Mouse (Mus musculus): ENCODE measurements around the gene Slc25a39.
A peak's percentile ranks its signal among the peaks of the same experiment; 100 is the strongest.
"Not testable (repeated sequence)": the region's sequence is repeated elsewhere in the genome, so short reads cannot be mapped to it uniquely, and the experiment has no call there.

The Slc25a39 gene

DNA sequence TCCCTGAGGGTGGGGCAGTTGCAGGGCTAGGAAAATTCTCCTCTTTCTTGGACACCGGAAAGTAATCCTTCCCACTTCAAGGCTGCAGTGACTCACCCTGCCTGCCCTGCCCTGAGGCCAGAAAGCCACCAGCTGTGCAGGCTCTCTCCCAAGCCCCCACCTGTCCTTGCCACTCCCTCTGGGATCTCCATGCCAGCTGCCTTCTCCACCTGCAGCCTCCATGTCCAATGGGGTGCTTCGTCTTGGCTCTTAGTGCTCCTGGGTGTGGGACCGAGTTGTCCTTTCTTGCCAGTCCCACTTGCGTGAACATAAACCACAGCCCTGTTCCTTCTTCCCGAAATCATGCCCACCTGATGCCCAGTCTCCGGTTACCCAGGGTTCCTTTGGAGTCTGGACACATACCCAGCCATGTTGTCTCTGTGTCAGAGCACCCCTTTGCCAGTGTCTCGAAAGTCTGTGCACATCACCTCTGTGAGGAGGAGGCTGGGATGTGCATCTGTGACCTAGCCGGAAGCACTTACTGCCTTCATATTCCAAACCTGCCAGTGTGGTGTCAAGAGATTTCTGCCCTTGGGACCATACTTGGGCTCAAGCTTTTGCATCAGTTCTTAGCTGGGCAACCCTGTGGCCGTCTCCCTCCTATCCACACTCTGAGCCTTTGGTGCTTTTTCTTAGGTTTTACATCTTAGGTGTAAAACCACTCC, 13.2 kb downstream of the Slc25a39 start:
- no peak for DNase-seq (ENCODE audit: low spot score)

DNA sequence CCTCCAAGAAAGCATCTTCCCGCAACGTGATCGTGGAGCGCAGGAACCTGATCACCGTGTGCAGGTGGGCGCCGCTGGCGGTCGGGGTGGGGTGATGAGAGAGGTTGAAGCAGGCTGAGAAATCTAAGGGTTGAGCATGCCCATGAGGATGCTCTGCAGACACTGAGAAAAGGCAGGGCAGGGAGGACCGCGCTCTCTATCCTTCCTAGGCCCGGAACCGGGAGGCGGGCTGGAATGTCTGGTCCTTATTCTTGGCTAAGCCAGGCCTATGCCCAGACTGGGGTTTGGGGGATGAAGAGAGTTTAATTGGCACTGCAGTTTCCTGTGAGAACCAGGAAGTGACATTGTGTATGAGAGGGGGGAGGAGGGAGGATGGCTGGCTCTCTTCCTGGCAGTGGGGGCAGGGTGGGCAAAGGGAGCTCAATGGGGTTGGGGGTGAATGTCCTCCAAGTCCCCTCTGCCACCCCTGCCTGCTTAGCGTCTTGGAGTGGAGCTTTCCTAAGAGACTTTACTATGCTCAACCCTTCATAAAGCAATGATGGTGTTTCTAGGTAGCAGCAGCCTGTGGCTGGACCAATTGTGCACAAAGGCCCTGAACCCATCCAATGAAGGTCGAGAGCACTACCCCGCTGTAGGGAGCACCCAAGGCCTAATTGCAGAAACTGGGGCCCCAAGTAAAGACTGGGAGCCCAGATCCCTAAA, 13.9 kb downstream of the Slc25a39 start:
- no peak for DNase-seq (ENCODE audit: low spot score)

DNA sequence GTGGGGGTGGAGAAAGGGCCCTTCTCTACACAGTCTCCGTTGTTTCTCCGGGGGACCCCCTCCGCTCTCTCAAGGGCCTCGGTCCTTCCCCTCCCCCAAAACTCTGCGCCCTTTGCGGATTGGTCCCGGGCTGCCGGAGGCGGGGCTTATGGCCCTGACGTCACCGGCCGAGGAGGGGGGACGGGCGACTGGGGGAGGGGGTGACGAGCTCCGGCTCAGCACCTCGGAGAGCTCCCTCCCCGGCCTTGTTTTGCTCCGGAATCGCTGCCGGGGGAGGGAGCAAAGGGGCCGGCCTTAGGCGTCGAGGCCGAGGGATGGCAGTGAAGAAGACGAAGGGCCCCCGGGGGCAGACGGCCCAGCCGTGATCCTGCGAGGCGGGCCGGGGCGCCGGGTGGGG, 14.5 kb downstream of the Slc25a39 start, which contains the start of gene Rundc3a:
Gene Rundc3a (plus strand): TSS at position 166 of the 397 bp plus-strand sequence.
- DNase-seq (ENCODE audit: low spot score): peak; percentile 85

GRCm38 (mm10) chr11:102392441-102393237, 15.1 kb downstream of the Slc25a39 start:
- no peak for DNase-seq (ENCODE audit: low spot score)

DNA sequence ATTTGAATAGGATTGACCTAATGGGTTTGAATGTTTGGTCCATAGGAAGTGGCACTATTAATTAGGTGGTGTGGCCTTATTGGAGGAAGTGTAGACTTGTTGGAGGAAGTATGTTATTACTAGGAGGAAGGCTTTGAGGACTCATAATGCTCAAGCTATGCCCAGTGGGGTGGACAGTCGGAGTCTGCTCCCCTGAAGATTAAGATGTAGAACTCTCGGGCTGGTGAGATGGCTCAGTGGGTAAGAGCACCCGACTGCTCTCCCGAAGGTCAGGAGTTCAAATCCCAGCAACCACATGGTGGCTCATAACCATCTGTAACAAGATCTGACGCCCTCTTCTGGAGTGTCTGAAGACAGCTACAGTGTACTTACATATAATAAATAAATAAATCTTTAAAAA, 18.3 kb downstream of the Slc25a39 start:
- not testable (repeated sequence) for DNase-seq (ENCODE audit: low spot score)

- no peak for DNase-seq (ENCODE audit: low spot score)
Observed at GRCm38 (mm10) chr11:102386121-102386520, 21.6 kb downstream of the Slc25a39 start.

DNA sequence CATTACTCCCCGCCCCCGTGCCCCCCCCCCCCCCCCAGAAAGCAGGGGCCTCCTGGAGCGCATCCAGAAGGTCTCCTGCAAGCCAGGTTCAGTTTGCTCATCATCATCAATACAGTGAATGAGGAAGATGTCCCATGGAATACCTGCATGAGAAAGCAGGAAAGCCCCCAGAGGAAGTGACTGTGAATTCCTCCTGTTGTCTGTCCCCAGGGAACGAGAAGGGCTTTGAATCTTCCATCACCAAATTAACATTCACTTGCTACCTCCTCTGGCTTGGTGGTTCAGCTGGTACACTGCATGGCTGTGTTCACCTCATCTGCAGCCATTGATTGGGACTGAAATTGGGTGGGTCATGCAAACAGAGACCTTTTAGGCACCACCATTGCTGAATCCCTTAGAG, 22.7 kb downstream of the Slc25a39 start:
- no peak for DNase-seq (ENCODE audit: low spot score)

GRCm38 (mm10) chr11:102384418-102384817, 23.3 kb downstream of the Slc25a39 start:
- DNase-seq (ENCODE audit: low spot score): no peak

- no peak for DNase-seq (ENCODE audit: low spot score)
Observed at GRCm38 (mm10) chr11:102383365-102384136, 24.2 kb downstream of the Slc25a39 start.

DNA sequence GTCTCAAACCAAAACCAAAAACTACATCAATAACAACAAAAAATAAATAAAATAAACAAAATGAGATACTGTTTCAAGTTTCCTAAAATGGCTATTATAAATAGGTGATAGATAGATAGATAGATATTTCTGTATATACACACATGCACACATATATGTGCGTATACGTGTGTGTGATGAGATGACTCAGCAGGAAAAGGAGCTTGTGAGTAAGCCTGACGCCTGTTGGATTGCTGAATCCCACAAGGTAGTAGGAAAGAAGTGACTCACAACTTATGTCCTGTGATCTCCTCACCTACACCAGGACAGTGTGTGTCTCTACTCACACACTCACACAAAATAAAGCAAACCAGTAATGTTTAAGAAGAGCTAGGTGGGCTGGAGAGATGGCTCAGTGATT, 25.0 kb downstream of the Slc25a39 start:
- DNase-seq (ENCODE audit: low spot score): no peak

DNA sequence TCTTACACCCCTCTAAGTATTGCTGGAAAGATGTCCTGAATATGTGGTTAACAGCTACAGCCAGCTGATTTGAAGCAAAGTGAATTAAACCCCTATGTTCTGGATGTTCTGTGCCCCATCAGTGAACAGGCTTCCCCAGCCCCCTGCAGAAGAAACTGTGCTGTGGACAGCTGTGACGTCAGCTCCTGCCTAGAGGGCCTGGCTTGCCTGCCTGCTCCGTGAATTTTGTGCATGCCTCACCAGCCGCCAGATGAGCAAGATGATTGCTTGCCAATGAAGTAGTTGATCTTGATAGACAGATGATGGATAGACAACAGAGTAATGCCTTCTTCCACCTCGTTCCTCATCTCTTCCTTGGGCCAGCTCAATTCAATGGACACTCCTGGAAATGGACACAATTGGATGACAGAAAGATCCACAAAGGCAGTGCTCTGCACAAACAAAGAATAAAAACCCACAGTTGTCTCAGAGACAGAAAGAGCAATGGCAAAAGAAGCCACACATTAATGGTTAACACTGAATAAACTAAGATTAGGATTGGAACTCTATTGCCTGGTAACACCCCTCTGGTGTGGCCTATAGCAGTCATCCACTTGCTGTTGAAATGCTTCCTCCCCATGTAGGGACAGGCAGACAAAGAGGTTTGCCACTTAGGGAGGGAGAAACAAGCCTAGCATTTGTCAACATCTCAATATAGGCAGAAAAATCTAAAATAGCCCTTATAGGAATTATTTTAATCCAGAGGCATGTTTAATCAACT, 26.2 kb downstream of the Slc25a39 start:
- DNase-seq (ENCODE audit: low spot score): no peak

- DNase-seq (ENCODE audit: low spot score): no peak
Observed at GRCm38 (mm10) chr11:102380091-102380490, 27.7 kb downstream of the Slc25a39 start.

GRCm38 (mm10) chr11:102377186-102377585, 30.6 kb downstream of the Slc25a39 start:
- DNase-seq (ENCODE audit: low spot score): no peak

DNA sequence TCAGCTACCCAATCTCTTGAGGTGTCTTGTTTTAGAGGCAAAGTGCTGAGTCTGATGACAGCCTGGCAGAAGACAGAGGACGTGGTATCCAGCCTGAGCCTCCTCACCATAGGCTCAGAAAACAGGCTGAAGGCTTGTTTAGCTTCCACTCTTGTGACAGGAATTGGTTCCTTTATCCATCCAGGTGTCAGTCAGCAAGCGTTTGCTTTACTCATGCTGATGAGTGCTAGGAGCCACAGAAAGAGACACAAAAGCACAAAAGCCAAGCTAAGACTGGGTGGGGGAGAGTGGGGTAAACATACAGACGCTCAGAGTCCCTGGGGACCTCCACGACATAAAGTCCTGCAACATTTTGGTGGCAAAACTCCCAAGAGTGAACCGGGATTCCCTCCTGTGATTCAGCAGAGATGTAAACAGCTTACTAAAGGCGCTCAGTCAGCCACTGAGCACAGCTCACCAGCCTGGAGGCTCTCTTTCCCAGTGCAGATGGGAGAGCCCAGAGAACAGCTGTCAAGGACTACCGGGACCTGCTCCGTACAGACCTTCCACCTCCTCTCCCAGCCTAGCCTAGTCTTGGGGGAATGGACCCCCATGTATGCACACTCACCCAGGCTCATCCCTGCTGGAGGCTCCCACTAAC, 31.4 kb downstream of the Slc25a39 start:
- DNase-seq (ENCODE audit: low spot score): no peak

DNA sequence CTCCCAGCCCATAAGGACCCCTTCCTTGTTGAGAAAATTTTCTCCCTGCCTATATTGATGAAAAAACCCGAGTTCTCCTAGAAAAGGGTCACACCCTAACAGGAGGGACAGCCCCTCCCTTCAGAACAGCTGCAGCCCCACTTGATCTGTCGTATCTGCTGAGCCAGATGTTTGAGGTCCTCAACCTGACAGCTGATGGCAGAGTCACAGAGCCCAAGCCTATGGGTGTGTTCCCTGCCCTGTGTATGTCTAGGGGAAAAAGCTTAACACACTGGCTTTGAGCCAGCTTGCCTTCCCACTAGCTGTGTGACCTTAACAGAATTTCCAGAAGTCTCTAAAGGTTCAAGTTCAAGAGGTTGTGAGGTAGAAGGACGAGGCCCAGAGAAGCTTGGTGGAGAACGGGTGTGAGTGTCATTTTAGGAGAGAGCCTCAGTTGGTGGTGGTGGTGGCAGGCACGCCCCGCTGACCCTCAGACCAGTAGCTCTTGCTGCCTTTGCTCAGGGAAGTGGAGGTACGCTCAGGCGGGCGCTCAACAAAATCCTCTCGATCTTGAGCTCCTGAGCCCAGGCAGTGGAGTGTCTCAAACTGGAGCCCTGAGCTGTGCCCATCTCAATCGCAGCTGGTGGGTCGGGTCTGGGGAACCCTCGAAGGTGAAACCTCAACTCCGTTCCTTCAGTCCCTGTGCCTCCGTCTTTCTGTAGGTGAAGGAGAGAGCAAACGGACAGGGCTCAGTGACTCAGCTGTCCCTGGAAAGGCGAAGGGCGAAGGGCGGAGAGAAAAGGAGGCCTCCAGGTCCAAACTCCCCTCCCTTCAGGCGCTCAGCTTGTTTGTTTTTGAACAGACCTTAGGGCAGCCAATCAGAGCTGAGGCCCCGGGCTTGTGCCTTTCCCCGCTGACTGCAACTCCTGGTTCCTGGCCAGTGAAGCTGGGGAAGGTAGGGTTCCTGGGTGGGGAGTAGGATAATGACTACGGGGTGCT, 32.3 kb downstream of the Slc25a39 start:
- DNase-seq (ENCODE audit: low spot score): peak; percentile 89

- DNase-seq (ENCODE audit: low spot score): no peak
Observed at GRCm38 (mm10) chr11:102374108-102374725, 33.5 kb downstream of the Slc25a39 start.

DNA sequence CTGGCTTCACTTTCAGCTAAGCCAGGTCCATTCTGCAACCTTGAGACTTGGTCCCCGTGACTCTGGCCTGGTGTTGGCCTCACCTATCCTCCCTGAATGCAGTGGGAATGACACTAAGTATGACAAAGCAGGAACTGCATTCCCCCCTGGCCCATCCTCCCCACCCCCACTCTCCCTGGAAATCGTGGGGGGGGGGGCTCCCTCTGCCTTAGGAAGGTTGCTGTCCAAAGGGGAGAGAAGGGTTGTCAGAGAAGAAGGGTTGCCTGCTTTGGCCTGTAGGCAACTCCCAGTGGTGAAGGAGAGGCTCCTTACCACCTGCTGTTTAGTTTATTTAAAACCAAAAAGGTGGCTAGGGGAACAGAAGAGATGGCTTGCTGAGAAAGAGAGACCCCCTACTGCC, 34.1 kb downstream of the Slc25a39 start:
- DNase-seq (ENCODE audit: low spot score): no peak

DNA sequence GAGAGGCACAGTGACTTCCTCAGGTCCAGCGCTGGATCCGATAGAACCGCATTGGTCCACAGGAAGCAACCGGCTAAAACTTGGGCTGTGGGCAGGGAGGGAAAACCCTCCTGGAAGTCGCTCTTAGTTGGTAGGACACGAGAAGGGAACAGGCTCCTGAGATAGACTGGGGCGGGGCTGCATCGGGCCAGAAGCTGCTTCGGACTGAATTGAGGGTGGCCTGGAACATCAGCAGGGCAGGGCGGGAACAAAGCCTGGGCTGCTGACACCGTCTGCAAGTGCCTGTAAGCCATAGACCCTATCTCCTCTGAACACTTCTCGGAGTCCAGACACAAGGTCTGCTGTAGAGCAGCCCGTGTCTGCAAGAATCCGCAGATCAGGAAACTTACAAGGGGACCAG, 34.8 kb downstream of the Slc25a39 start:
- no peak for DNase-seq (ENCODE audit: low spot score)
